Mouse (Mus musculus) forebrain, embryonic 11.5 days (tissue): ENCODE data around the gene Vezt. TPM values are rescaled to one million over a fixed set of nuclear protein-coding genes. Genes with fewer than 3 reads are reported as not detected.

Source experiments
- ATAC-seq: fragments of 200-750 bp; cut with Nextera tagmentation; replicated peaks from 2 replicates; pipeline ENCODE4 v1.8.0; 2017; ENCODE audit warnings: moderate TSS enrichment; ENCODE audit not compliant: low FRiP score
- DNase-seq: peaks from one replicate; pipeline ENCODE4 v3.0.0-alpha.2; 2017; ENCODE audit warnings: low spot score
- H3K27ac ChIP-seq: fragments of 300-500 bp; sonication (generic); 2 replicates; pipeline ENCODE4 v1.5.1; 2014; ENCODE audit warnings: low read depth, low read length
- H3K27me3 ChIP-seq: fragments of 300-500 bp; sonication (generic); 2 replicates; pipeline ENCODE4 v1.6.1; 2014; ENCODE audit warnings: mild to moderate bottlenecking, low read length, mixed read lengths; ENCODE audit not compliant: control insufficient read depth, insufficient read depth
- H3K36me3 ChIP-seq: fragments of 300-500 bp; sonication (generic); 2 replicates; pipeline ENCODE4 v1.6.1; 2014; ENCODE audit warnings: mild to moderate bottlenecking, low read length, moderate library complexity, mixed read lengths; ENCODE audit not compliant: control insufficient read depth, insufficient read depth
- H3K4me1 ChIP-seq: fragments of 300-500 bp; sonication (generic); replicated peaks from 2 replicates; pipeline ENCODE4 v1.6.1; 2014; ENCODE audit warnings: low read length, mixed read lengths; ENCODE audit not compliant: control insufficient read depth, insufficient read depth
- H3K4me2 ChIP-seq: fragments of 300-500 bp; sonication (generic); 2 replicates; pipeline ENCODE4 v1.6.1; 2014; ENCODE audit warnings: low read depth, mild to moderate bottlenecking, low read length, moderate library complexity, mixed read lengths; ENCODE audit not compliant: severe bottlenecking
- H3K4me3 ChIP-seq: fragments of 300-500 bp; sonication (generic); 2 replicates; pipeline ENCODE4 v1.5.1; 2014; ENCODE audit warnings: low read depth, low read length
- H3K9ac ChIP-seq: fragments of 300-500 bp; sonication (generic); 2 replicates; pipeline ENCODE4 v1.6.1; 2014; ENCODE audit warnings: low read length
- H3K9me3 ChIP-seq: fragments of 300-500 bp; sonication (generic); 2 replicates; pipeline ENCODE4 v1.6.1; 2016; ENCODE audit warnings: low read length, mixed read lengths; ENCODE audit not compliant: control insufficient read depth
- WGBS: fragments of 180-500 bp; shearing (Covaris S2); extraction: QIAGEN DNeasy Blood & Tissue Kit; methylation state at CpG from one replicate; pipeline ENCODE4 v1.1.7; 2014; 5-methylcytosine and 5-hydroxymethylcytosine counted together
- polyA plus RNA-seq: library from polyadenylated mRNA; unstranded; fragments of >200 nt; fragmentation: Nextera tagmentation; extraction: Ambion mirVana; gene quantifications from 2 replicates; pipeline ENCODE4 v1.2.1, GENCODE M21; 2014

The Vezt gene
- polyA plus RNA-seq, 1 experiment from 2014 or later = 46.6 TPM

DNA sequence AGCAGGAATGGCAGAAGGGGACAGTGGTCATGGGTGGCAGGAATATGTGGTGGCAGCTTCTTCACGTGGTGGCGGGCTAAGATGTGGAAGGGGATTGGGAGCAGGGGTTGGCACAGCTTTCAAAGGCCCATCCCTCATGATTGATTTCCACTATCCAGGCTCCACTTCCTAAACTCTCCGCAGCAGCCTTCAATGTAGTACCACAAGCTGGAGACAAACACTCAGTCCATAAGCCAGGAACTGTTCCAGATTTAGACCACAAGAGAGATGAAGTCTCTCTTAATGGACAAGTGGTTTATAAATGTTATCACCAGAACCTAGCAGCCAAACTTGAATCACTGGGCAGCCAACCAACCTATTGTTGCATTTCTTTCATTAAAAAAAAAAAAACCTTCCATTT is 81.6 kb downstream of the Vezt start:
- H3K9ac ChIP-seq = no peak overlapping the region
- ATAC-seq = no peak
- H3K4me1 ChIP-seq = no peaks in the 10 kb centered on the region
- H3K9me3 ChIP-seq = no peaks in the 10 kb centered on the region
- WGBS = 91% methylated on average over 3 of the region's 3 CpGs
- no peaks in the 10 kb centered on the region for H3K36me3 ChIP-seq
- no peaks in the 10 kb centered on the region for H3K27me3 ChIP-seq
- no peak for DNase-seq
- no peak overlapping the region for H3K27ac ChIP-seq
- H3K4me3 ChIP-seq = no peak overlapping the region
- H3K4me2 ChIP-seq = no peak overlapping the region

DNA sequence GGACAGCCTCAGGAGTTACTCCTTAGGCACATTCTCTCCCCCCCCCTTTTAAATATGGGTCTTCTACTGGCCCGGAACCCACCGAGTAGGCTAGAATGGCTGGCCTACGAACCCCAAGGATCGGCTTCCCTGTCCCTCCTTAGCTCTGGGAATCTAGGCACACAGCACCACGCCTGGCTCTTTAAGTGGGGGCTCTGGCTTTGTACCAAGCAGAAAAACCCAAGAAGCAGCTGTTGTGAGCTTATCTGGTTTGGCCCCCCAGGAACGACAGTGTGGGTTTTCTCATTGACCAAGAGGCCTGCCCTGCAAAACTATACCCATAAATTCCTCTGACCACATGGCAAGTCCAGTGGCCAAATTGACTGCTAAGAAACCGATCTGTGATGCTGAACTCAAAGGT is 82.1 kb downstream of the Vezt start:
- Histone ChIP-seq H3K27ac (no peak overlapping the region), H3K4me2 (no peak overlapping the region), H3K36me3 (no peaks in the 10 kb centered on the region), H3K27me3 (no peaks in the 10 kb centered on the region), H3K9me3 (no peaks in the 10 kb centered on the region), H3K4me3 (no peak overlapping the region), H3K4me1 (no peaks in the 10 kb centered on the region), H3K9ac (no peak overlapping the region)
- DNase-seq (no peak), ATAC-seq (no peak)
- 89% methylated on average over 7 of the region's 7 CpGs for WGBS

DNA sequence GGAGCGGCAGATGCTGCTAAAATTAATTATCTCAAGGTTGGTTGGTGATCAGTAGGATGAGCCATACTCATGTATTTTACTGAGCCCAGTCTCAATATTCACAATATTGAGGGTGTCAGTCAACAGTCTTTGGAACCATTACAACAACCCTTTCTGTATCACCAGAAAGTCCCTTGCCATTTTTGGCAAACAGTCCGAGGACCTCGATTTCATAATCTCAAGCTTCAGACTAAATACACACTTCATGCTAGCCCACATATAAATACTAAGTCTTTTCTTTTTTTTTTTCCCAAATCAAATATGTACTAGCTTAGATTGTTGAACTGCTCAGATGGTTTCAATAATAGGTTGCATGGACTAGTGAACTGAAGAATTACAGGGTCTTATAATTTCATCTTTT is 84.6 kb downstream of the Vezt start:
- ATAC-seq (no peak), DNase-seq (no peak)
- no peak overlapping the region for H3K4me3 ChIP-seq
- no peak overlapping the region for H3K9ac ChIP-seq
- 94% methylated on average over 3 of the region's 3 CpGs for WGBS
- no peaks in the 10 kb centered on the region for H3K4me1 ChIP-seq
- no peaks in the 10 kb centered on the region for H3K36me3 ChIP-seq
- H3K27me3 ChIP-seq = no peaks in the 10 kb centered on the region
- no peak overlapping the region for H3K4me2 ChIP-seq
- no peaks in the 10 kb centered on the region for H3K9me3 ChIP-seq
- no peak overlapping the region for H3K27ac ChIP-seq

DNA sequence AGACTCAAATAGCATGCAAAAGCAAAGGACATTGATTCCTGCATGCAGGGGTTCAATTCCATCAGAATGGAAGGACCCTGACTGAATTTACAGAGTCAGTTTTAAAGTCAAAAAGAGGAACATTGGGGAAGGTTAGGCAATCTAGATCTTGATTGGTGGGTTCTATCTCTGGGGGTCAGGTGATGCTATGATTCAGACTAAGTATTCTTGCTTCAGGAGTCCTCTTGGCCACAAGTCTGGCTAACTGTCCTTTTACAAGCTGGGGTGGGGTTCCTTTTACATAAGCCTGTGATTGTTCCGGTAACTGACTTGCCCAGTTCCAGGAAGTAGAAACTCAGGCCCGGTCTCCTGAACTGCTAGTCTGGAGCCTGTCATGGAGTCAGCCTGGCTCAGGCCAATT is 85.7 kb downstream of the Vezt start:
- DNase-seq = no peak
- Histone ChIP-seq H3K4me3 (no peak overlapping the region), H3K4me1 (no peaks in the 10 kb centered on the region), H3K9me3 (no peaks in the 10 kb centered on the region), H3K27ac (no peak overlapping the region), H3K27me3 (no peaks in the 10 kb centered on the region), H3K36me3 (no peaks in the 10 kb centered on the region), H3K9ac (no peak overlapping the region), H3K4me2 (no peak overlapping the region)
- 98% methylated on average over 2 of the region's 2 CpGs for WGBS
- no peak for ATAC-seq

DNA sequence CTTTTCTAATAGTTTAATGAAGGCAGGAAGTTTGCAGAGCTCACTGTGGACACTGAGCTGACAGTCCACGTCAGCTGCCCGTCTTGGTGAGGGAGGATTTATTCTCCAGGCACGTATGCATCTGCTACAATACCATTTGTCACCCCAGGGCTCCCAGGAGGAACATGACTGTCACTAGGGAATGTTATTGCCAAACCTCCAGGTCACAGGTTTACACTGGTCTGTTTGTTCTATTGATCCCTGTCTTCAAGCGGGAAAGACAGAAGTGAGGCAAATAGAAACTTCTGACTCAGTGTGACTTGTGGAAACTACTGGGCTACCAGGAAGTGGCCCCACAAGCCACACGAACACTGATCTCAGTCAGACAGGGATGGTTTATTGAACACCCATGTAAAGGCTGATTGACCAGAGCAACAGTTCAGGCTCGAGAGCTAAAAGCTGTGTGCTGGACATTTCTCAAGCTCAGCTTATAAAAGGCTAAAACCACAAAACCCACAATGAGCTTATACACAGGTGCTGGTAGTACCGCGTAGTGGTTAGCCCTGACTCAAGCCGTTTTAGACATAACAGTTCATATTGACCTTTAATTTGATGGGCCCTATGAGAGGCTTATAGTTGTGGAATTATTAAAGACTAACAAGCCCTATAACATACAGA is 89.6 kb downstream of the Vezt start:
- ATAC-seq (no peak), DNase-seq (no peak)
- Histone ChIP-seq H3K4me3 (no peak overlapping the region), H3K4me2 (no peak overlapping the region), H3K36me3 (no peaks in the 10 kb centered on the region), H3K27ac (no peak overlapping the region), H3K4me1 (no peaks in the 10 kb centered on the region), H3K27me3 (no peaks in the 10 kb centered on the region), H3K9ac (no peak overlapping the region), H3K9me3 (no peaks in the 10 kb centered on the region)
- WGBS = 82% methylated on average over 9 of the region's 9 CpGs

DNA sequence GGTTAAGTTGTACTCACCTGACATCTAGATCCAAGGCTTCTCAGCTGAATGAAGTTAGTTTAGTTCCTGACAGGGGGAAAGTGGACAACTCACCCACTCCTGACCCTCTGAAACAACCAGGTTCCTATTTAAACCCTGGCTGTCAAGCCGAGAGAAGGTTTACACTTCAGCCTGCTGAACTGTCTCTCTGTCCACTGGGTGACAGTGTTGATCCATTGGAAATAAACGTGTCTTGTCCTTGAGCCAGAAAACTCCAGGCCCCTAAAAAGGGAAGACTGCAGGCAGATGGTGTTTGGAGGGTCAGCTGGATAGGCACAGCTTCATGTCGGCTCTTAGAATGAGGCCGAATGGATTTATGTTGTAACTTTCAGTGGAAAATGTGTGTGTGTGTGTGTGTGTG is 90.3 kb downstream of the Vezt start:
- Histone ChIP-seq H3K36me3 (no peaks in the 10 kb centered on the region), H3K4me1 (no peaks in the 10 kb centered on the region), H3K9me3 (no peaks in the 10 kb centered on the region), H3K27me3 (no peaks in the 10 kb centered on the region), H3K4me3 (no peak overlapping the region), H3K27ac (no peak overlapping the region), H3K4me2 (no peak overlapping the region), H3K9ac (no peak overlapping the region)
- ATAC-seq (no peak), DNase-seq (no peak)
- 62% methylated on average over 4 of the region's 4 CpGs for WGBS

DNA sequence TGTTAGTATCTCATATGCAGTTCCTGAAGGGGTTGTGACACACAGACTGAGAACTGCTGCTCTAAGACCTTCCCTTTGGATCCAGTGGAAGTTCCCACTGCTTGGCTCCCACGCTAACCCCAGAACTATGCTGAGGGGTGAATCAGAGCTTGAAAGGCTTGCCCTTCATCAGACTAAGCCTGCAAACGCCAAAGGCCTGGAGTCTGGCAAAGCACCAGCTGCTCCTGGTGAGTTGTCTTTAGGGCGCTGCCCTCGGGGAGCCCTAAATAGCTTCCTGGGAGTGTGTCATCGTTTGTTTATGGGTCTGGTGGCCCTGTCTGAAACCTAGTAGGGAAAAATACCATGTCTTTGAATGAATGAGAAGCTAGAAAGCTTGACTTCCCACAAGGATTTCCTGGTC is 91.4 kb downstream of the Vezt start:
- Histone ChIP-seq H3K9me3 (no peaks in the 10 kb centered on the region), H3K9ac (no peak overlapping the region), H3K4me1 (no peaks in the 10 kb centered on the region), H3K4me3 (no peak overlapping the region), H3K4me2 (no peak overlapping the region), H3K27me3 (no peaks in the 10 kb centered on the region), H3K27ac (no peak overlapping the region), H3K36me3 (no peaks in the 10 kb centered on the region)
- 67% methylated on average over 5 of the region's 5 CpGs for WGBS
- DNase-seq (no peak), ATAC-seq (no peak)

DNA sequence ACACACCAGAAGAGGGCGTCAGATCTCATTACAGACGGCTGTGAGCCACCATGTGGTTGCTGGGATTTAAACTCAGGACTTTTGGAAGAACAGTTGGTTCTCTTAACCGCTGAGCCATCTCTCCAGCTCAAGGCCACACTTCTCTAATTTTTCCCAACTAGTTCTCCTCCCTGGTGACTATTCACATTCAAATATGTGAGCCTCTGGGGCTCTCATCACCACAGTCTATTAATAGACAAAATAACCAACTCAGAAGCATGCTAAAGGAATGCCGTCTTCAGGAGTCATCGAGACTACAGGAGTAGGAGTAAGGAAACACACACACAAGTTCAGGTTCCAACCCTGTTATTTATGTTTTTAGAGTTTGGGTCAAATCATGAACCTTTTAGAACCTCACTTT is 95.3 kb downstream of the Vezt start:
- Histone ChIP-seq H3K27me3 (no peaks in the 10 kb centered on the region), H3K9ac (no peak overlapping the region), H3K4me2 (no peak overlapping the region), H3K9me3 (no peaks in the 10 kb centered on the region), H3K4me1 (no peaks in the 10 kb centered on the region; the same call in 1 of the 2 replicates), H3K4me3 (no peak overlapping the region), H3K27ac (no peak overlapping the region), H3K36me3 (no peaks in the 10 kb centered on the region)
- DNase-seq (no peak), ATAC-seq (no peak)
- WGBS = 90% methylated on average over 5 of the region's 5 CpGs

DNA sequence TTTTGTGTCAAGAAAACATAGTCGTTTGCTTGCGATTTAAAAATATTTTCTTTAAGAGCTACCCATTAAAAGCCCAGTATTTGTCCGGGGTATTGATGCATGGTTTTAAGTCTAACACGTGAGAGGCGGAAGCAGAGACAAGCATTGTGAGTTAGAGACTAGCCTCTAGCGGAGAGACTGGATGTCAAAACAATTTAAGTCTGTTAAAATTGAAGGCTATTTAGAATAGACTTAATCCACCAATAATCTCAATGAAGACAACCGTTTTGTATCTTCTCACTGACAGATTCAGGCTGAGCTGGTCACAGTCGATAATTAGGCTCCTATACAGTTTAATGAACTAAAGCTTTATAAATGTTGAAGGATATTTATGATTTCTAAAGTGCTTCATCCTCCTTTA is 95.9 kb downstream of the Vezt start:
- DNase-seq (no peak), ATAC-seq (no peak)
- no peaks in the 10 kb centered on the region for H3K36me3 ChIP-seq
- H3K4me1 ChIP-seq = no peaks in the 10 kb centered on the region; the same call in 1 of the 2 replicates
- WGBS = 69% methylated on average over 8 of the region's 8 CpGs
- no peak overlapping the region for H3K4me2 ChIP-seq
- H3K27ac ChIP-seq = no peak overlapping the region
- no peak overlapping the region for H3K4me3 ChIP-seq
- no peak overlapping the region for H3K9ac ChIP-seq
- H3K9me3 ChIP-seq = no peaks in the 10 kb centered on the region
- H3K27me3 ChIP-seq = no peaks in the 10 kb centered on the region
